29 mouse cellular contexts compared by ENCODE assay signal in genomic region chr4:35123087-35123486, GRCm38 (mm10). TPM values are rescaled to one million over a fixed set of nuclear protein-coding genes. Genes with fewer than 3 reads are reported as not detected.
A peak's percentile ranks its signal among the peaks of the same experiment; 100 is the strongest.
DNase-seq lines count a peak whose midpoint lies in the region; ATAC-seq lines count a peak whose summit lies in the region.
"Had no signal": no experiment of that assay in that cellular context is flagged by ENCODE, and none has a peak within 500 bp of the region (broad histone marks: within the 10 kb centered on the region; RNA-seq: fewer than 3 reads in every experiment).

No protein-coding gene starts in this region.

- no peak for ATAC-seq in forebrain, embryonic 13.5 days
- ATAC-seq in forebrain, embryonic 14.5 days = no peak
- ATAC-seq in kidney, embryonic 15.5 days (replicated peaks; ENCODE audit: low FRiP score) = peak; percentile 81
- no peak for ATAC-seq in midbrain, embryonic 12.5 days (ENCODE audit: low FRiP score, low read depth)
- no peak for ATAC-seq in midbrain, embryonic 16.5 days
- no peak for ATAC-seq in stomach, embryonic 15.5 days (ENCODE audit: insufficient read depth, low FRiP score, low read depth)
- ATAC-seq: Patski had no signal

- H3K4me1 ChIP-seq in forebrain, embryonic 13.5 days = peaks cover 67% of the 10 kb centered on the region
- peaks cover 22% of the 10 kb centered on the region for H3K4me1 ChIP-seq in forebrain, embryonic 14.5 days (ENCODE audit: control insufficient read depth, insufficient read depth, low read length)
- H3K4me1 ChIP-seq in kidney, embryonic 15.5 days = peaks cover 62% of the 10 kb centered on the region
- peaks cover 63% of the 10 kb centered on the region for H3K4me1 ChIP-seq in midbrain, embryonic 12.5 days
- H3K4me1 ChIP-seq in midbrain, embryonic 16.5 days (ENCODE audit: control insufficient read depth, insufficient read depth, low read length) = peaks cover 24% of the 10 kb centered on the region
- H3K4me1 ChIP-seq in stomach, embryonic 15.5 days = peaks cover 34% of the 10 kb centered on the region

- no peaks in the 10 kb centered on the region for H3K27me3 ChIP-seq in forebrain, embryonic 13.5 days
- H3K27me3 ChIP-seq in forebrain, embryonic 14.5 days (replicated peaks; ENCODE audit: control insufficient read depth, insufficient read depth, low read length) = no peaks in the 10 kb centered on the region
- H3K27me3 ChIP-seq in kidney, embryonic 15.5 days = peaks cover 4% of the 10 kb centered on the region; the same call in 1 of the 2 replicates
- no peaks in the 10 kb centered on the region for H3K27me3 ChIP-seq in midbrain, embryonic 12.5 days
- H3K27me3 ChIP-seq in midbrain, embryonic 16.5 days (ENCODE audit: control insufficient read depth, insufficient read depth, low read depth, low read length) = no peaks in the 10 kb centered on the region
- no peaks in the 10 kb centered on the region for H3K27me3 ChIP-seq in stomach, embryonic 15.5 days (replicated peaks)
- H3K27me3 ChIP-seq: Patski had no signal

- H3K4me2 ChIP-seq in forebrain, embryonic 13.5 days = 0 out of 2 replicates have a peak overlapping the region, but pooled peaks have one; percentile 14
- H3K4me2 ChIP-seq in forebrain, embryonic 14.5 days (ENCODE audit: low read length) = no peak overlapping the region
- H3K4me2 ChIP-seq in kidney, embryonic 15.5 days = no peak overlapping the region
- peak overlapping the region; percentile 39 for H3K4me2 ChIP-seq in midbrain, embryonic 12.5 days (replicated peaks)
- H3K4me2 ChIP-seq in midbrain, embryonic 16.5 days (ENCODE audit: low read length) = no peak overlapping the region
- no peak overlapping the region for H3K4me2 ChIP-seq in stomach, embryonic 15.5 days
- H3K4me2 ChIP-seq: embryonic facial prominence, embryonic 15.5 days; heart, embryonic 11.5 days; hindbrain, embryonic 14.5 days had no signal

- H3K9me3 ChIP-seq in forebrain, embryonic 13.5 days (replicated peaks) = no peaks in the 10 kb centered on the region
- no peaks in the 10 kb centered on the region for H3K9me3 ChIP-seq in forebrain, embryonic 14.5 days (replicated peaks; ENCODE audit: control insufficient read depth, low read length)
- H3K9me3 ChIP-seq in kidney, embryonic 15.5 days (replicated peaks) = no peaks in the 10 kb centered on the region
- H3K9me3 ChIP-seq in midbrain, embryonic 12.5 days = no peaks in the 10 kb centered on the region
- H3K9me3 ChIP-seq in midbrain, embryonic 16.5 days (replicated peaks; ENCODE audit: control insufficient read depth, low read length, poor library complexity, severe bottlenecking) = no peaks in the 10 kb centered on the region
- no peaks in the 10 kb centered on the region for H3K9me3 ChIP-seq in stomach, embryonic 15.5 days
- H3K9me3 ChIP-seq: embryonic facial prominence, embryonic 10.5 days; embryonic facial prominence, embryonic 15.5 days had no signal

- no peak overlapping the region for H3K9ac ChIP-seq in forebrain, embryonic 13.5 days
- no peak overlapping the region for H3K9ac ChIP-seq in forebrain, embryonic 14.5 days (ENCODE audit: low read length)
- H3K9ac ChIP-seq in kidney, embryonic 15.5 days = no peak overlapping the region
- H3K9ac ChIP-seq in midbrain, embryonic 12.5 days (replicated peaks) = no peak overlapping the region
- H3K9ac ChIP-seq in midbrain, embryonic 16.5 days (ENCODE audit: low read depth, low read length) = no peak overlapping the region
- H3K9ac ChIP-seq in stomach, embryonic 15.5 days = no peak overlapping the region
- H3K9ac ChIP-seq: embryonic facial prominence, embryonic 15.5 days; hindbrain, embryonic 14.5 days; liver, embryonic 14.5 days had no signal

- WGBS in forebrain, embryonic 13.5 days = 67% methylated on average over 5 of the region's 5 CpGs
- WGBS in forebrain, embryonic 14.5 days = 69% methylated on average over 5 of the region's 5 CpGs
- WGBS in kidney, embryonic 15.5 days = 22% methylated on average over 5 of the region's 5 CpGs
- WGBS in midbrain, embryonic 12.5 days = 64% methylated on average over 5 of the region's 5 CpGs
- 63% methylated on average over 5 of the region's 5 CpGs for WGBS in midbrain, embryonic 16.5 days
- WGBS in stomach, embryonic 15.5 days = 67% methylated on average over 5 of the region's 5 CpGs

- no peak for DNase-seq in forebrain, embryonic 14.5 days (ENCODE audit: low spot score)
- no peak for DNase-seq in kidney, adult 11 months
- DNase-seq in right cerebral cortex, postnatal 36 days (ENCODE audit: low spot score in 2 of 2) = no peak
- DNase-seq: adrenal gland, postnatal 10 days; cerebellum, adult 8-10 months; cerebellum, postnatal 25 days; gastrocnemius, postnatal 14 days; heart, postnatal 36 days; kidney, postnatal 25 days; liver; lung, adult 2 months; lung, postnatal 10 days; right cerebral cortex, adult 18-20 months; right cerebral cortex, postnatal 4 days; thymus, adult 2 months; thymus, postnatal 4 days had no signal

- no peaks in the 10 kb centered on the region for H3K36me3 ChIP-seq in forebrain, embryonic 13.5 days (ENCODE audit: poor library complexity, severe bottlenecking)
- no peaks in the 10 kb centered on the region for H3K36me3 ChIP-seq in forebrain, embryonic 14.5 days (ENCODE audit: control insufficient read depth, insufficient read depth, low read length)
- H3K36me3 ChIP-seq in kidney, embryonic 15.5 days = no peaks in the 10 kb centered on the region
- H3K36me3 ChIP-seq in midbrain, embryonic 12.5 days = no peaks in the 10 kb centered on the region
- H3K36me3 ChIP-seq in midbrain, embryonic 16.5 days (ENCODE audit: control insufficient read depth, insufficient read depth, low read length) = no peaks in the 10 kb centered on the region
- H3K36me3 ChIP-seq in stomach, embryonic 15.5 days = no peaks in the 10 kb centered on the region
- H3K36me3 ChIP-seq: embryonic facial prominence, embryonic 10.5 days; embryonic facial prominence, embryonic 15.5 days had no signal

- H3K27ac ChIP-seq in forebrain, embryonic 13.5 days = no peak overlapping the region
- no peak overlapping the region for H3K27ac ChIP-seq in forebrain, embryonic 14.5 days (ENCODE audit: low read depth, low read length)
- no peak overlapping the region for H3K27ac ChIP-seq in kidney, embryonic 15.5 days
- no peak overlapping the region for H3K27ac ChIP-seq in midbrain, embryonic 12.5 days (replicated peaks)
- no peak overlapping the region for H3K27ac ChIP-seq in midbrain, embryonic 16.5 days (ENCODE audit: low read length)
- H3K27ac ChIP-seq in stomach, embryonic 15.5 days = peak overlapping the region; percentile 81
- H3K27ac ChIP-seq: embryonic facial prominence, embryonic 15.5 days; hindbrain, embryonic 14.5 days; liver, embryonic 14.5 days; macrophage had no signal

- H3K4me3 ChIP-seq in forebrain, embryonic 13.5 days = no peak overlapping the region
- no peak overlapping the region for H3K4me3 ChIP-seq in forebrain, embryonic 14.5 days (ENCODE audit: low read depth, low read length)
- no peak overlapping the region for H3K4me3 ChIP-seq in kidney, embryonic 15.5 days (replicated peaks)
- H3K4me3 ChIP-seq in midbrain, embryonic 12.5 days = peak overlapping the region; percentile 20; the same call in 1 of the 2 replicates
- no peak overlapping the region for H3K4me3 ChIP-seq in midbrain, embryonic 16.5 days (ENCODE audit: low read depth, low read length)
- no peak overlapping the region for H3K4me3 ChIP-seq in stomach, embryonic 15.5 days (replicated peaks)
- H3K4me3 ChIP-seq: embryonic facial prominence, embryonic 10.5 days; embryonic facial prominence, embryonic 15.5 days had no signal

RNA-seq across cellular contexts. Expression of gene Ifnk, which starts 28.8 kb away (rescaled TPM):
- 0.30 TPM in 1 of 2 replicates, not detected in the other for polyA plus RNA-seq in forebrain, embryonic 13.5 days (2015; fragmentation: Nextera tagmentation; extraction: Ambion mirVana)
- polyA plus RNA-seq in forebrain, embryonic 14.5 days (2014; fragmentation: Nextera tagmentation; extraction: Ambion mirVana) = 0.38 TPM in 1 of 2 replicates, not detected in the other
- polyA plus RNA-seq in kidney, embryonic 15.5 days (2015; fragmentation: Nextera tagmentation; extraction: Ambion mirVana) = 0.28 TPM in 1 of 2 replicates, not detected in the other
- 0.46 and 0.60 TPM in 2 replicates for polyA plus RNA-seq in midbrain, embryonic 12.5 days (2016; fragmentation: Nextera tagmentation; extraction: Ambion mirVana)
- polyA plus RNA-seq in midbrain, embryonic 16.5 days (2015; fragmentation: Nextera tagmentation; extraction: Ambion mirVana) = 0.27 TPM in 1 of 2 replicates, not detected in the other
- polyA plus RNA-seq in stomach, embryonic 15.5 days (2015; fragmentation: Nextera tagmentation; extraction: Ambion mirVana) = 0.39 and 0.73 TPM in 2 replicates
- polyA plus RNA-seq: embryonic facial prominence, embryonic 15.5 days; heart, embryonic 11.5 days; limb, embryonic 11.5 days; liver, embryonic 14.5 days; lung, adult 2 months; macrophage; Patski; thymus, adult 2 months had no signal

RNA-seq across cellular contexts. Expression of gene Mob3b, which starts 34.2 kb away (rescaled TPM):
- polyA plus RNA-seq in forebrain, embryonic 13.5 days (2015; fragmentation: Nextera tagmentation; extraction: Ambion mirVana) = 12.4 and 12.6 TPM in 2 replicates
- polyA plus RNA-seq in forebrain, embryonic 14.5 days (2014; fragmentation: Nextera tagmentation; extraction: Ambion mirVana) = 4.6 and 6.3 TPM in 2 replicates
- 14.7 and 15.4 TPM in 2 replicates for polyA plus RNA-seq in kidney, embryonic 15.5 days (2015; fragmentation: Nextera tagmentation; extraction: Ambion mirVana)
- 23.1 and 28.0 TPM in 2 replicates for polyA plus RNA-seq in midbrain, embryonic 12.5 days (2016; fragmentation: Nextera tagmentation; extraction: Ambion mirVana)
- polyA plus RNA-seq in midbrain, embryonic 16.5 days (2015; fragmentation: Nextera tagmentation; extraction: Ambion mirVana) = 2.8 and 3.9 TPM in 2 replicates
- polyA plus RNA-seq in stomach, embryonic 15.5 days (2015; fragmentation: Nextera tagmentation; extraction: Ambion mirVana) = 29.5 and 32.1 TPM in 2 replicates

Comparison
In these comparisons a context has a peak if more than half of its experiments do, and no peak if none do; other contexts are left out.
1. H3K4me2 ChIP-seq: peak in forebrain, embryonic 13.5 days (single experiment) and midbrain, embryonic 12.5 days (single experiment); none in forebrain, embryonic 14.5 days (single experiment), kidney, embryonic 15.5 days (single experiment), midbrain, embryonic 16.5 days (single experiment) and stomach, embryonic 15.5 days (single experiment).